Mouse (Mus musculus) heart, postnatal 0 days (tissue): ENCODE data around the gene Syngr2.

Experiments used
- CTCF ChIP-seq: IDR thresholded peaks from 2 replicates; pipeline ENCODE4 v1.5.1; 2016; ENCODE audit warnings: antibody characterized with exemption, control low read depth, low read depth
- EP300 ChIP-seq: IDR thresholded peaks from 2 replicates; pipeline ENCODE4 v1.6.1; 2016; ENCODE audit warnings: antibody characterized with exemption, low read depth

DNA sequence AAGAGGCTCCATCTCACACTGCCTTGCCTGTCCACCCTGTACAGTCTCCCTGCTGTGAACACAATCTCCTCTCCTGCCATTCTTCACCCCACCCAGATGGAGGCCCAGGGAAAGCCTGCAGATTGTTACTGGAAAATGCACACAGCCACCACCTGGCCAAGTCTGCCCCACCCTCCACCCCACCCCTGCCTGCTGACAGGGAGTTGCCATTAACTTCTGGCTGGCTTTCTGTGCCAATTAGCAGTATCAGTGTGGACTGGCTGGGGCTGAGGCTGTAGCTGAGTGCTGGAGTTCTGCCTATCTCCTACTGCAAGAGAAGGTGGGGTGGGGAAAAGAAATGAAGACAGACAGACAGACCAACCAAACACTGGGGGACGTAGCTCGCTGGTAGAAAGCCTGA, 29.1 kb downstream of the Syngr2 start:
- no peak for TF ChIP-seq EP300
- no peak for TF ChIP-seq CTCF
